Mouse (Mus musculus) thymus, adult 2 months (tissue): ENCODE data around the gene Osbpl8.

Source experiments
- CTCF ChIP-seq: fragments of 200-500 bp; IDR thresholded peaks from 2 replicates; pipeline ENCODE4 v1.5.1; 2012; ENCODE audit warnings: mild to moderate bottlenecking, control low read depth, low read length, moderate library complexity, borderline replicate concordance; ENCODE audit not compliant: control insufficient read depth, poor library complexity, insufficient read depth; ENCODE audit errors: extremely low read depth
- POLR2A ChIP-seq: fragments of 200-500 bp; IDR thresholded peaks from 2 replicates; pipeline ENCODE4 v1.6.1; 2012; ENCODE audit warnings: mild to moderate bottlenecking, low read length, control low read depth, moderate library complexity; ENCODE audit not compliant: control insufficient read depth, poor library complexity, insufficient read depth; ENCODE audit errors: extremely low read depth

DNA sequence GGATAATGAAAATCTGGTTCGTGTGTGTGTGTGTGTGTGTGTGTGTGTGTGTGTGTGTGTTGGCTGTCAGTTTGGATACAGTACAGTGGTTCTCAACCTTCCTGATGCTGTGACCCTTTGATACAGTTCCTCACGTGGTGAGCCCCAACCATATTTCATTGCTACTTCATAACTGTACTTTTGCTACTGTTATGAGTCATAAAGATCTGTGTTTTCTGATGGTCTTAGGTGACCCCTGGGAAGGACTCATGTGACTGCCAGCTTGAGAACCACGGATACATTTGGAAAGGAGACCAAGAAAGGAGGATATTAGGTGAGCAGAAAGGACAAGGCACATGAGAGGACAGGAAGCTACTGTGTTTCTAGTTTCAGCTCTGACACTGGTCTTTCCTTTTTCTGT is 36.1 kb upstream of the Osbpl8 start:
- TF ChIP-seq CTCF (no peak), POLR2A (no peak)
